ENCODE assay signal across 23 mouse cellular contexts in the genomic region with DNA sequence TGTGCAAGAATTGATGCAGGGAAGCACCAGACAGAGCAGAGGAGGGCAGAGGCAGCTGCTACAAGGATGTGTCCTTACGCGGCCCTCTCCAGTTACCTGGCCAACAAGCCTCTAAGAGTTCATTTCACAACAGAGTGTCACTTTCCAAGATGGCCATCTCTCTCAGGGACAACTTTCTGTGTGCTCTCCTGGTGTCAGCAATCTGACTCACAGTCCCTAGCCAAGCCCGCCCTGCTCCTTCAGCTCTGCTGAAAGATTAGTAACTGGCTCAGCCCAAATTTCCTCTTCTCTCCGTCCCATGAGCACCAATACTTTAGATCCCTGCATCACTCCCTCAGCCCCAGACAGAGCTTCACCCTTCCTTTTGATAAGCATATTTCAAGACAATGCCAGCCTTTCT.
DNase-seq lines count a peak whose midpoint lies in the region; ATAC-seq and TF ChIP-seq lines count a peak whose summit lies in the region.
"Had no signal": no experiment of that assay in that cellular context is flagged by ENCODE, and none has a peak within 500 bp of the region (broad histone marks: within the 10 kb centered on the region; RNA-seq: fewer than 3 reads in every experiment).

No protein-coding gene starts in this region.

- H3K4me1 ChIP-seq in stomach, postnatal 0 days (replicated peaks; ENCODE audit: control insufficient read depth, insufficient read depth), result no peaks in the 10 kb centered on the region
- H3K4me1 ChIP-seq: forebrain, embryonic 13.5 days; hindbrain, embryonic 13.5 days; intestine, embryonic 15.5 days had no signal

- no peaks in the 10 kb centered on the region for H3K27me3 ChIP-seq in stomach, postnatal 0 days (ENCODE audit: control insufficient read depth, insufficient read depth, low read length)
- H3K27me3 ChIP-seq: forebrain, embryonic 13.5 days; heart, embryonic 13.5 days; hindbrain, embryonic 13.5 days; intestine, embryonic 15.5 days; kidney, embryonic 15.5 days had no signal

- peak; percentile 9; the same call in 1 of the 2 replicates for TF ChIP-seq CTCF in gastrocnemius, adult 2 months (IDR thresholded peaks at IDR 0.05)
- no peak for TF ChIP-seq CTCF in stomach, postnatal 0 days (IDR thresholded peaks at IDR 0.05; ENCODE audit: low read depth)

- no peaks in the 10 kb centered on the region for H3K36me3 ChIP-seq in stomach, postnatal 0 days (ENCODE audit: control insufficient read depth, insufficient read depth, low read length)
- H3K36me3 ChIP-seq: forebrain, embryonic 10.5 days; heart, embryonic 13.5 days; hindbrain, embryonic 10.5 days; hindbrain, embryonic 13.5 days; intestine, embryonic 15.5 days; kidney, embryonic 15.5 days had no signal

- no peak overlapping the region for H3K9ac ChIP-seq in stomach, postnatal 0 days (ENCODE audit: low read length)
- H3K9ac ChIP-seq: forebrain, embryonic 13.5 days; heart, embryonic 13.5 days; hindbrain, embryonic 13.5 days; intestine, embryonic 15.5 days; kidney, embryonic 15.5 days had no signal

- H3K4me3 ChIP-seq in gastrocnemius, adult 2 months, result no peak overlapping the region
- no peak overlapping the region for H3K4me3 ChIP-seq in stomach, postnatal 0 days (ENCODE audit: low read depth, low read length)
- H3K4me3 ChIP-seq: forebrain, embryonic 10.5 days; forebrain, embryonic 13.5 days; heart, embryonic 13.5 days; hindbrain, embryonic 10.5 days; hindbrain, embryonic 13.5 days; intestine, embryonic 15.5 days; kidney, embryonic 15.5 days had no signal

- WGBS in stomach, postnatal 0 days, result 78% methylated on average over 4 of the region's 4 CpGs

- H3K9me3 ChIP-seq in stomach, postnatal 0 days (ENCODE audit: control insufficient read depth, low read length), result no peaks in the 10 kb centered on the region
- H3K9me3 ChIP-seq: forebrain, embryonic 10.5 days; forebrain, embryonic 13.5 days; heart, embryonic 13.5 days; hindbrain, embryonic 10.5 days; hindbrain, embryonic 13.5 days; intestine, embryonic 15.5 days; kidney, embryonic 15.5 days had no signal

- ATAC-seq in stomach, postnatal 0 days (ENCODE audit: low FRiP score, low TSS enrichment), result peak; percentile 55
- ATAC-seq in granulocyte monocyte progenitor cell, adult 5-6 weeks (replicated peaks; ENCODE audit: poor library complexity, severe bottlenecking), result no peak
- ATAC-seq: CD4-positive, CD25-positive, alpha-beta regulatory T cell, adult 4 months; forebrain, embryonic 13.5 days; forebrain, embryonic 16.5 days; hindbrain, embryonic 16.5 days; intestine, embryonic 15.5 days had no signal

- H3K4me2 ChIP-seq in stomach, postnatal 0 days (replicated peaks; ENCODE audit: low read depth), result no peak overlapping the region
- H3K4me2 ChIP-seq: forebrain, embryonic 13.5 days; heart, embryonic 13.5 days; hindbrain, embryonic 13.5 days; intestine, embryonic 15.5 days; kidney, embryonic 15.5 days had no signal

- TF ChIP-seq EP300 in stomach, postnatal 0 days (optimal IDR thresholded peaks at IDR 0.05), result no peak

- no peak overlapping the region for H3K27ac ChIP-seq in gastrocnemius, adult 2 months
- no peak overlapping the region for H3K27ac ChIP-seq in stomach, postnatal 0 days (replicated peaks)
- H3K27ac ChIP-seq: forebrain, embryonic 10.5 days; forebrain, embryonic 13.5 days; heart, embryonic 13.5 days; hindbrain, embryonic 10.5 days; hindbrain, embryonic 13.5 days; intestine, embryonic 15.5 days; kidney, embryonic 15.5 days had no signal

- intact Hi-C loops in gastrocnemius, adult 2 months (cut with DNase I), result no loop called here
- intact Hi-C loops in heart, postnatal 25 days (cut with DNase I), result loop anchor here (5.0 kb wide), 2 partner anchors 62 to 68 kb away; no protein-coding TSS in a partner anchor

- DNase-seq in adrenal gland, postnatal 14 days, result peak; percentile 26
- DNase-seq in adrenal gland, adult 8-10 months, result no peak
- peak; percentile 52 for DNase-seq in gastrocnemius, adult 2 months
- no peak for DNase-seq in gastrocnemius, postnatal 4 days (ENCODE audit: low spot score in 2 of 2)
- peak; percentile 26 to 40 for DNase-seq in heart, adult 18-20 months
- no peak for DNase-seq in heart, postnatal 25 days (ENCODE audit: low spot score)
- DNase-seq in stomach, postnatal 0 days (ENCODE audit: low spot score), result no peak
- DNase-seq: cerebellum, adult 18-20 months; cerebellum, adult 9-10 months; cerebellum, postnatal 14 days; kidney, adult 11 months; kidney, adult 8-10 months had no signal

Comparison
In these comparisons a context has a peak if more than half of its experiments do, and no peak if none do; other contexts are left out.
1. DNase-seq: peak in adrenal gland, postnatal 14 days (single experiment), gastrocnemius, adult 2 months (single experiment) and heart, adult 18-20 months (2 of 2); none in adrenal gland, adult 8-10 months (single experiment), gastrocnemius, postnatal 4 days (0 of 2), heart, postnatal 25 days (single experiment) and stomach, postnatal 0 days (single experiment).